Mouse (Mus musculus): ENCODE results near the gene Ppia. TPM values are rescaled to one million over a fixed set of nuclear protein-coding genes. Genes with fewer than 3 reads are reported as not detected.
A peak's percentile ranks its signal among the peaks of the same experiment; 100 is the strongest.

Ppia gene
- polyA plus RNA-seq, 1 experiment from 2014 or later = 4,913 TPM

DNA sequence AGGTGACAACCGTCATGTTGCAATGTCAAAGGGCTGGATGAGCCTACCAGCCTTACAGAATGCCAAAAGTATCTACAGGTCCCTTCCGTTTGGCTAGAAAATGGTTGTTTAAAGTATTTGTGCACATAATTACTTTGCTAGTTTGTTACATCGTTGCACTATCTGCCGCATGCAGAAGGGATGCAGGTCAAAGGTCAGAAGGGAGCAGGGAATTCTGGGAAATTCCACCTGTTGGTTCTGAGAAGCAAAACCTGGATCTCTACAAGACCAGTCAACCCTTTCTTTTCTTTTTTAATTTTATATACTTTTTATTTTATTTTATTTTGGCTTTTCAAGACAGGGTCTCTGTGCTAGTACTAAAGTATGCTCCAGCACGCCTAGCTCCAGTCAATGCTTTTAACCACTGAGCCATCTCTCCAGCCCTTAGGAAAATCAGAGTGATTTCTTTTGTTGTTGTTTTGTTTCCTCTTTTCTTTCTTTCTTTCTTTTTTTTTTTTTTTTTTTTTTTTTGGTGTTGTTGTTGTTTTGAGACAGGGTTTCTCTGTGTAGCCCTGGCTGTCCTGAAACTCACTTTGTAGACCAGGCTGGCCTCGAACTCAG, 27.0 kb upstream of the Ppia start:
- Histone ChIP-seq H3K9ac (ENCODE audit: low read length) (no peak overlapping the region; the same call in 1 of the 2 replicates), H3K27me3 (ENCODE audit: control insufficient read depth, insufficient read depth, low read length) (no peaks in the 10 kb centered on the region), H3K36me3 (ENCODE audit: control insufficient read depth, insufficient read depth, low read length) (no peaks in the 10 kb centered on the region; the same call in 1 of the 2 replicates), H3K9me3 (ENCODE audit: control insufficient read depth, low read length) (no peaks in the 10 kb centered on the region), H3K4me2 (ENCODE audit: low read depth, low read length, severe bottlenecking) (no peak overlapping the region), H3K4me1 (replicated peaks; ENCODE audit: control insufficient read depth, insufficient read depth, low read length) (peaks cover 7% of the 10 kb centered on the region; the same call in 1 of the 2 replicates), H3K27ac (ENCODE audit: low read depth, low read length) (peak overlapping the region; percentile 90; the same call in 1 of the 2 replicates), H3K4me3 (ENCODE audit: low read depth, low read length) (no peak overlapping the region)
- ATAC-seq (replicated peaks; ENCODE audit: low FRiP score) (no peak), DNase-seq (ENCODE audit: low spot score) (no peak)
- WGBS = 90% methylated on average over 6 of the region's 6 CpGs

DNA sequence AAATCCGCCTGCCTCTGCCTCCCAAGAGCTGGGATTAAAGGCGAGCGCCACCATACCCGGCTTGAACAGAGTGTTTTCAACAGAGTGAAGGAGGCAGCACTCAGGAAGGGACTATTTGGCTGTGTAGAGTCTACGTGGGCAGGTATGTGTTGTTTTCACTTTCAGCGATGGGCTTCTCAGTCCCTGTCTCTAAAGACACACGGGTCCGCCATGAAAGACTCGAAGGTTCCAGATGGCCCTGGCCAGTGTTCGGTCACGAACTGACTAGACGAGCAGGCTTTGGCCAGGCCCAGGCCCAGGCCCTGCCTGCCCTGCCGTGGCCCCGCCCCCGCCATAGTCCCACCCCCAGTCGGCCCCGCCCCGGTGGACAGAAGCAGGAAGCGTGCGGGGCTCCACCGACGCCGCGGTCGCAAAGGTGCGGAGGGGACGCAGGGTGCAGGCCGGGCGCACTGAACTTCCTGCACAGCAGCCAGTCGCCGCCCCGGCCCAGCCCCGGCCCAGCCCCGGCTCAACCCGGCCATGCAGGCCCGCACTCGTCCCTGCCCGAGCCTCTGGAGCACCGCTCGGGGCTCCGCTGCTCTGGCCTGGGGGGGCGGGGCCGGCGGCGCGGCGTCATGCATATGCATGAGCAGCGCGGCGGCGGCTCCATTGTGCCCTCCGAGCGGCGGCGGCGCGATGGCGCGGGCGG, 26.4 kb upstream of the Ppia start, which contains the start of gene Zmiz2:
Zmiz2 (plus strand) TSS at position 349 of the 688 bp plus-strand sequence.
- peak; percentile 98 for DNase-seq (ENCODE audit: low spot score)
- H3K4me2 ChIP-seq (ENCODE audit: low read depth, low read length, severe bottlenecking) = peak within 1 kb of the TSS; percentile 66
- H3K9ac ChIP-seq (ENCODE audit: low read length) = peak within 1 kb of the TSS; percentile 91
- H3K4me3 ChIP-seq (ENCODE audit: low read depth, low read length) = peak within 1 kb of the TSS; percentile 98
- WGBS = 10% methylated on average over 35 of the region's 60 CpGs
- no peaks in the 10 kb centered on the region for H3K9me3 ChIP-seq (ENCODE audit: control insufficient read depth, low read length)
- peaks cover 7% of the 10 kb centered on the region; the same call in 1 of the 2 replicates for H3K4me1 ChIP-seq (replicated peaks; ENCODE audit: control insufficient read depth, insufficient read depth, low read length)
- ATAC-seq (replicated peaks; ENCODE audit: low FRiP score) = peak; percentile 98
- no peaks in the 10 kb centered on the region; the same call in 1 of the 2 replicates for H3K36me3 ChIP-seq (ENCODE audit: control insufficient read depth, insufficient read depth, low read length)
- no peaks in the 10 kb centered on the region for H3K27me3 ChIP-seq (ENCODE audit: control insufficient read depth, insufficient read depth, low read length)
- H3K27ac ChIP-seq (ENCODE audit: low read depth, low read length) = peak within 1 kb of the TSS; percentile 90

DNA sequence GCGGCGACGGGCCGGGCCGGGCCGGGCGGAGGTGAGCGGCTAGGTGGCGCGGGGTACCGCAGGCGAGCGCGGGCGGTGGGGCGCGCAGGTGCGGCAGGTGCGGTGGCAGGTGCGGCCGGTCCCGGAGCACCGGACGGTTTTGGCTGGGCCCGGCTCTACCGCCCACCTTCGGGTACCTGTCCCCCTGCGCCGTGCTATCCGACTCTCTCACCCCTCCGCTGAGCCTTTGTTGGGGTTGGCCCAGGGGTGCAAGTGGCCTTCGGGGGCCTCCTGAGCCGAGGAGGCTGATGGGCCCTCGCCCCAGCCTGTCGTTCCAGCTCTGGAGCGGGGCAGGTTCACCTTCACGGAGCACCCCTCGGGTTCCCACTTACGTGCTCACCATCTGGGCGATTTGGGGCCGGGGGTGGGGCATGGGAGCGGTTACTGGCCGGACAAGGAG, 25.7 kb upstream of the Ppia start:
- Histone ChIP-seq H3K9ac (ENCODE audit: low read length) (peak overlapping the region; percentile 91), H3K27me3 (ENCODE audit: control insufficient read depth, insufficient read depth, low read length) (no peaks in the 10 kb centered on the region), H3K36me3 (ENCODE audit: control insufficient read depth, insufficient read depth, low read length) (peaks cover 5% of the 10 kb centered on the region; the same call in 1 of the 2 replicates), H3K4me2 (ENCODE audit: low read depth, low read length, severe bottlenecking) (peak overlapping the region; percentile 66), H3K4me3 (ENCODE audit: low read depth, low read length) (peak overlapping the region; percentile 98), H3K27ac (ENCODE audit: low read depth, low read length) (peak overlapping the region; percentile 90; the same call in 1 of the 2 replicates), H3K9me3 (ENCODE audit: control insufficient read depth, low read length) (no peaks in the 10 kb centered on the region), H3K4me1 (replicated peaks; ENCODE audit: control insufficient read depth, insufficient read depth, low read length) (peaks cover 7% of the 10 kb centered on the region; the same call in 1 of the 2 replicates)
- ATAC-seq (replicated peaks; ENCODE audit: low FRiP score) (peak; percentile 28), DNase-seq (ENCODE audit: low spot score) (peak; percentile 72)
- 0% methylated on average over 36 of the region's 43 CpGs for WGBS

DNA sequence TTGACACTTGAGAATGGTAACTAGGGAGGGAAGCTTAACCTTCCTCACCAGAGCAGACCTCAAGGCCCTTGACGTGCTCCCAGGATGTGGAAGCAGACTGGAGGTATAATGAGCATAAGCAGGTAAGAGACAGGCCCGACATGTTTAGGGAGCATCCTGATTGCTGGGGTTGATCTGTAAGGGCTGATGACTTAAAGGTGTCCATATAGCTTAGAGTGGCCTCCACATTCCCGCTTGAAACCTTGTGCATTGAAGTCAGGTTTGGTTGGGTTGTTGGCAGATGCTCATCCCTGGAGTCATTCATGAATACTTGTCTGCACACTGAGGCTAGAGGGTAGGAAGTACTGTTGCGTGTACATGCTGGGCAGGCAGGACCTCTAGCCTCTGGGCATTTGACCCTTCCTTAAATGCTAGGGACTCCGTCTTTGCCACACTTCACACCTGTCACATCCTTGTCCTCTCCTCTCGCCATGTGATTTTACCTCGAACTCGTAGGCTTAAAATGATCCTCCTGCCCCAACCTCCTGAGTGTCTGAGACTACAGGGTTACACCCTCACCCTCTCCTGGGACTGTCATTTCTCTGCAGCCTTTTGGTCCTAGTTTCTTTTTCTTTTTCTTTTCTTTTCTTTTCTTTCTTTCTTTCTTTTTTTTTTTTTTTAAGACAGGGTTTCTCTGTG, 24.7 kb upstream of the Ppia start:
- Histone ChIP-seq H3K36me3 (ENCODE audit: control insufficient read depth, insufficient read depth, low read length) (peaks cover 5% of the 10 kb centered on the region; the same call in 1 of the 2 replicates), H3K4me1 (replicated peaks; ENCODE audit: control insufficient read depth, insufficient read depth, low read length) (peaks cover 7% of the 10 kb centered on the region; the same call in 1 of the 2 replicates), H3K9ac (ENCODE audit: low read length) (no peak overlapping the region), H3K9me3 (ENCODE audit: control insufficient read depth, low read length) (no peaks in the 10 kb centered on the region), H3K4me2 (ENCODE audit: low read depth, low read length, severe bottlenecking) (peak overlapping the region; percentile 66), H3K27me3 (ENCODE audit: control insufficient read depth, insufficient read depth, low read length) (no peaks in the 10 kb centered on the region), H3K4me3 (ENCODE audit: low read depth, low read length) (peak overlapping the region; percentile 98), H3K27ac (ENCODE audit: low read depth, low read length) (no peak overlapping the region)
- DNase-seq (ENCODE audit: low spot score) = no peak
- no peak for ATAC-seq (replicated peaks; ENCODE audit: low FRiP score)
- 80% methylated on average over 8 of the region's 8 CpGs for WGBS

DNA sequence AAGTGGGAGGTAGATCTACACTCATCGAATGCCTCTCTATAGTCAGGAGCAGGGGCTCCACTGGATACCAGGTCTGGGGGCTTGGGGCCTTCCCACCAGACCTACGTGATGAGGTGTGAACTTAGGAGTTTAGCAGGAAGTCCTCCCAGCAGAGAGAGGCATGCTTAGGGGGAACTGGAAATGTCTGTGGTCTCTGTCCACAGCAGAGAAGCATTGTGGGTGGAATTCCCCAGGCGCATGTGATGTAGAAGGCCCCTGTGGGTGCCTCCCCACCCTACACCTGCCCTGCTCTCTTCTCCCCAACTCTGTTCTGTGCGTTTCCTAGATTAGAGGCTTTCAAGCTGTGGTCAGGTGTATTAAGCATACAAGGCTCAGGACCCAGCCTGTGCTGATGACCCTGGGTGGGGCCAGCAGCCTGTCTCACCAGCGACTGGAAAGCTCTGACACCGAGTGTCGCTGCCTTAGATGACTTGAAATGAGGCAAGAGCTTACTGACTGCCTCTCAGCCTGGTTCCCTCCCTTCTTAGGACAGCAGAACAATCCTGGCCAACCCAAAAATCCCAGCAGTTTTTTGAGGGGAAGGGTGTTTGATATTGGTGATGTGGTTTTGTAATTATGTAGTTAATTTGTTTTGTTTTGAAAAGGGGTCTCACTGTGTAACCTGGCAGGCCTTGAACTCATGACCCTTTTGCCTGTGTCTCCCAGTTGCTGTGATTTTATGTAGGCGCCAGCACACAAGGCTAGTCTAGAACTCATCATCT, 23.5 kb upstream of the Ppia start:
- DNase-seq (ENCODE audit: low spot score) (no peak), ATAC-seq (replicated peaks; ENCODE audit: low FRiP score) (no peak)
- Histone ChIP-seq H3K4me1 (replicated peaks; ENCODE audit: control insufficient read depth, insufficient read depth, low read length) (peaks cover 7% of the 10 kb centered on the region; the same call in 1 of the 2 replicates), H3K36me3 (ENCODE audit: control insufficient read depth, insufficient read depth, low read length) (peaks cover 7% of the 10 kb centered on the region; the same call in 1 of the 2 replicates), H3K9ac (ENCODE audit: low read length) (no peak overlapping the region), H3K9me3 (ENCODE audit: control insufficient read depth, low read length) (no peaks in the 10 kb centered on the region), H3K4me2 (ENCODE audit: low read depth, low read length, severe bottlenecking) (no peak overlapping the region), H3K27me3 (ENCODE audit: control insufficient read depth, insufficient read depth, low read length) (no peaks in the 10 kb centered on the region), H3K27ac (ENCODE audit: low read depth, low read length) (no peak overlapping the region), H3K4me3 (ENCODE audit: low read depth, low read length) (no peak overlapping the region)
- WGBS = 89% methylated on average over 8 of the region's 8 CpGs

DNA sequence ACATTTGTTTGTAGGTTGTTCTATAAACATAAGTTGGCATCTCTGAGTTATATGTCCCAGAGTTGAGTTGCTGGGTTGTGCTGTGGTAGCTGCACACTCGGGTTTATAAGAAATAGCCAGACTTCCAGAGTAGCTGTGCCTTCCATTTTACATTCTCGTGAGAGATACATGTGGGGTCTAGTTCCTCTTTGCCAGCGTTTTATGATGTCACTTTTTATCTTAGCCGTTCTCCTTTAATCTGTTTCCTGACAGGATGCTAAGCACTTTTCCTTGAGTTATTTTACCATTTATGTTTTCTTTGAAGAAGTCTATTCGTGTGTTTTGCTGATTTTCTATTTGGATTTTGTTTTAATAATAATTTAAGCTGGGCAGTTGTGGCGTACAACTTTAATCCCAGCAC, 22.4 kb upstream of the Ppia start:
- H3K4me3 ChIP-seq (ENCODE audit: low read depth, low read length) = no peak overlapping the region
- ATAC-seq (replicated peaks; ENCODE audit: low FRiP score) = no peak
- H3K36me3 ChIP-seq (ENCODE audit: control insufficient read depth, insufficient read depth, low read length) = peaks cover 11% of the 10 kb centered on the region; the same call in 1 of the 2 replicates
- 90% methylated on average over 6 of the region's 6 CpGs for WGBS
- no peak overlapping the region for H3K27ac ChIP-seq (ENCODE audit: low read depth, low read length)
- no peak overlapping the region for H3K4me2 ChIP-seq (ENCODE audit: low read depth, low read length, severe bottlenecking)
- no peak for DNase-seq (ENCODE audit: low spot score)
- H3K9ac ChIP-seq (ENCODE audit: low read length) = no peak overlapping the region
- no peaks in the 10 kb centered on the region for H3K9me3 ChIP-seq (ENCODE audit: control insufficient read depth, low read length)
- H3K4me1 ChIP-seq (replicated peaks; ENCODE audit: control insufficient read depth, insufficient read depth, low read length) = peaks cover 7% of the 10 kb centered on the region; the same call in 1 of the 2 replicates
- H3K27me3 ChIP-seq (ENCODE audit: control insufficient read depth, insufficient read depth, low read length) = no peaks in the 10 kb centered on the region

DNA sequence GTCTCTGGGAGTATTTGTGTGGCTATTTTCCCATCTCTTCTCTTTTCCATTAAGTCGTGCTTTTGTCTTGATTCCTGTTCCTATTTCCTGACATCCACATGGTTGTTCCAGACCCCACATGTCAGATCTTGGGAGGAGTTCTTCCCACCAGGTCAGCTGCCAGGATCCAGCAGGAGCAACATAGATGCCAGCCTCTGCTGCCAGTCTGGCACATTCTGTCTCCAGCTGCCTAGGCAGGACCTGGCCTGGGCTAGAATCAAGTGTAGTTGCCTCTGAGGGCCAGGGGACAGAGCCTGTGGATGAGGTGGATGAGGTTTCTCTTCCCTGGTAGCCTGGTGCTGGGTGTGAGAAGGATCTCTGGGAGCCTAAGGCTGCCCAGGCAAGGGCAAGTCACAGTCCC, 21.4 kb upstream of the Ppia start:
- Histone ChIP-seq H3K4me3 (ENCODE audit: low read depth, low read length) (no peak overlapping the region), H3K4me2 (ENCODE audit: low read depth, low read length, severe bottlenecking) (no peak overlapping the region), H3K27ac (ENCODE audit: low read depth, low read length) (no peak overlapping the region), H3K9ac (ENCODE audit: low read length) (no peak overlapping the region), H3K36me3 (ENCODE audit: control insufficient read depth, insufficient read depth, low read length) (peaks cover 16% of the 10 kb centered on the region; the same call in 1 of the 2 replicates), H3K9me3 (ENCODE audit: control insufficient read depth, low read length) (no peaks in the 10 kb centered on the region), H3K27me3 (ENCODE audit: control insufficient read depth, insufficient read depth, low read length) (no peaks in the 10 kb centered on the region), H3K4me1 (replicated peaks; ENCODE audit: control insufficient read depth, insufficient read depth, low read length) (peaks cover 7% of the 10 kb centered on the region; the same call in 1 of the 2 replicates)
- ATAC-seq (replicated peaks; ENCODE audit: low FRiP score) = no peak
- DNase-seq (ENCODE audit: low spot score) = no peak
- 89% methylated on average over 1 of the region's 1 CpGs for WGBS

DNA sequence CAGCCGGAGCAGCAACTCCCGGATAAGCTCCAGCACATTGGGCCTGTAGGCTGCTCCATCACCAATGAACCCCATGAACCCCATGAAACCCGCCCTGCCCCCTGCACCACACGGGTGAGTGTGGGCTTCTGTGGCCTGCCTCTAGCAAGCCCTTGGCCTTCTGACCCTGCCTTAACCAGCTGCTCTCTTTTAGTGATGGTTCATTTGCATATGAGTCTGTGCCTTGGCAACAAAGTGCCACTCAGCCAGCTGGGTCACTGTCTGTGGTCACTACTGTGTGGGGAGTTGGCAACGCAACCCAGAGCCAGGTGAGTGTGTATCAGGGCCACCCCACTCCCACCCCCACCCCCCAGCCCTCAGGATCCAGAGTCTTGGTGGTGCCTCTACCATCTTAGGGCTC, 19.7 kb upstream of the Ppia start:
- ATAC-seq (replicated peaks; ENCODE audit: low FRiP score) = no peak
- H3K9ac ChIP-seq (ENCODE audit: low read length) = no peak overlapping the region
- no peaks in the 10 kb centered on the region for H3K9me3 ChIP-seq (ENCODE audit: control insufficient read depth, low read length)
- peaks cover 24% of the 10 kb centered on the region; the same call in 1 of the 2 replicates for H3K36me3 ChIP-seq (ENCODE audit: control insufficient read depth, insufficient read depth, low read length)
- no peaks in the 10 kb centered on the region for H3K27me3 ChIP-seq (ENCODE audit: control insufficient read depth, insufficient read depth, low read length)
- H3K4me2 ChIP-seq (ENCODE audit: low read depth, low read length, severe bottlenecking) = no peak overlapping the region
- no peak for DNase-seq (ENCODE audit: low spot score)
- H3K27ac ChIP-seq (ENCODE audit: low read depth, low read length) = no peak overlapping the region
- WGBS = 89% methylated on average over 5 of the region's 5 CpGs
- H3K4me1 ChIP-seq (replicated peaks; ENCODE audit: control insufficient read depth, insufficient read depth, low read length) = peaks cover 3% of the 10 kb centered on the region; the same call in 1 of the 2 replicates
- H3K4me3 ChIP-seq (ENCODE audit: low read depth, low read length) = no peak overlapping the region

Measured in forebrain, embryonic 11.5 days (tissue).